Mouse (Mus musculus) yolk sac, embryonic 10.5 days (tissue): Measurements from ENCODE around the gene Trim46.
A peak's percentile ranks its signal among the peaks of the same experiment; 100 is the strongest.

ENCODE experiments used
- DNase-seq: peaks from one replicate; pipeline ENCODE4 v3.0.0-alpha.2; 2017; ENCODE audit warnings: low spot score

Gene Trim46

GRCm38 (mm10) chr3:89246261-89247100 is at the start of gene Trim46:
Trim46 (minus strand) TSS chr3:89246309.
- DNase-seq, result peak; percentile 92

- DNase-seq, result no peak
Measured at GRCm38 (mm10) chr3:89295685-89296230, 49.6 kb upstream of the Trim46 start.

GRCm38 (mm10) chr3:89294195-89294594 is 48.1 kb upstream of the Trim46 start:
- no peak for DNase-seq

- DNase-seq, result peak; percentile 76
Measured at GRCm38 (mm10) chr3:89293247-89293918, 47.3 kb upstream of the Trim46 start.

- DNase-seq, result no peak
Measured at GRCm38 (mm10) chr3:89292303-89292702, 46.2 kb upstream of the Trim46 start.

GRCm38 (mm10) chr3:89291874-89292273 is 45.8 kb upstream of the Trim46 start:
- DNase-seq, result no peak

- peak; percentile 76 for DNase-seq
Measured at GRCm38 (mm10) chr3:89288503-89288928, 42.4 kb upstream of the Trim46 start.

GRCm38 (mm10) chr3:89287286-89287685 is 41.2 kb upstream of the Trim46 start:
- DNase-seq, result no peak

- DNase-seq, result no peak
Measured at GRCm38 (mm10) chr3:89285526-89285925, 39.4 kb upstream of the Trim46 start.

GRCm38 (mm10) chr3:89284261-89284660 is 38.2 kb upstream of the Trim46 start:
- no peak for DNase-seq

- no peak for DNase-seq
Measured at GRCm38 (mm10) chr3:89282291-89282643, 36.2 kb upstream of the Trim46 start.

GRCm38 (mm10) chr3:89281579-89282290 is 35.6 kb upstream of the Trim46 start:
- peak; percentile 75 for DNase-seq

- peak; percentile 93 for DNase-seq
Measured at GRCm38 (mm10) chr3:89280606-89281511, 34.8 kb upstream of the Trim46 start, which contains the start of gene Efna1. Efna1 (minus strand) TSS chr3:89281142.

GRCm38 (mm10) chr3:89280050-89280605 is 34.0 kb upstream of the Trim46 start:
- DNase-seq, result peak; percentile 81

- peak; percentile 90 for DNase-seq
Measured at GRCm38 (mm10) chr3:89279153-89279890, 33.2 kb upstream of the Trim46 start.

- DNase-seq, result no peak
Measured at GRCm38 (mm10) chr3:89278643-89279042, 32.5 kb upstream of the Trim46 start.

- DNase-seq, result no peak
Measured at GRCm38 (mm10) chr3:89278107-89278506, 32.0 kb upstream of the Trim46 start.

GRCm38 (mm10) chr3:89277281-89278021 is 31.3 kb upstream of the Trim46 start:
- DNase-seq, result no peak

GRCm38 (mm10) chr3:89276061-89276460 is 30.0 kb upstream of the Trim46 start:
- DNase-seq, result no peak
